Mouse (Mus musculus): ENCODE measurements around the gene Cbx5. TPM values are rescaled to one million over a fixed set of nuclear protein-coding genes. Genes with fewer than 3 reads are reported as not detected.
"Not testable (repeated sequence)": the region's sequence is repeated elsewhere in the genome, so short reads cannot be mapped to it uniquely, and the experiment has no call there.

Gene Cbx5
- polyA plus RNA-seq, 1 experiment: 52.7 TPM

DNA sequence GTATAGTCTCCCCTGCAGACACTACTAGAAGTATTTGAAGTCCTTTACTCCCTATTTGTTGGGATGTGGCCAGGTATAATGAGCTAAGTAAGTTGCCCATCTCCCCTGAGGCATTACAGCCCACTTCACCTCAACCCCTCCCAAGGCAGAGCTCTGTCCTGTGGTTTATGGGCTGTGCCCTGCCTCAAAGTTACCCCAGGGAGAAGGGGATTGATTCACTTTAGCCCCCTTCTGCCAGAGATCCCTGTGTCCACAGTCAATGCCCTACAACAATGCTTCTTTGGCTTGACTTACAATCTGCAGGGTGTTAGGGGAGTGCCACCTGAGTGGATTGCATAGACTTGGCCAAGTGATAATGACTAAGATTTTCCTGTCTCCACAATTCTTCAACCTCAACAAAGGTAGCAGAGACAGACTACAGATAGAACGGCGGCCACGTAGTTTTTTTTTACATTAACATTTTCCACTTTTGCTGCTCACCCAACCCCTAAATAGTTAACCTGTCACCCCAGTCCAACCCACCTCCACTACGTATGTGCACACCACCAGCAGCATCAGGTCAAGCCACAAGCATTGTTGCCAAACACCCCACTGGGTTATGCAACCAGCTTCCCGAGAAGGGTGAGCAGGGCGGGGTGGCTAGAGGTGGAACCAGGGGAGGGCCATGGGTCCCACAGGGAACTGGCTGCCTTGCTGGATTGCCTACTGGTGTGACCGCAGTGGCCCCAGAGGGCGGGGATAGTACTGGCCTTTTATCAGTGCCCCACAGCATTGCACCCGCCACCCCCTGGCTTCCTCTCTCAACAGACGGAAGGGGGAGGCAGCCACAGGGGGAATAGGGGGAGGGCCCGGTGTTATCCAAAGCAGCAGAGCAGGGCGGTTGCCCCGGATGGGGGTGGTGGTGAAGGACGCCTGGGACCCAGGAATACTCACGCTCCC is 18.4 kb upstream of the Cbx5 start, which contains the start of gene Nfe2:
Gene Nfe2, minus strand, starts transcription at position 614 of the 939 bp plus-strand sequence.
- peak; percentile 26 to 28 for DNase-seq
- 21% methylated on average over 15 of the region's 15 CpGs for WGBS
- TF ChIP-seq CTCF (IDR thresholded peaks at IDR 0.05; ENCODE audit: borderline replicate concordance, insufficient read depth, low read depth, low read length) (no peak), POLR2A (IDR thresholded peaks at IDR 0.05; ENCODE audit: borderline replicate concordance, insufficient read depth, low read length) (no peak)
- no peak within 1 kb of the TSS for H3K4me3 ChIP-seq (replicated peaks; ENCODE audit: insufficient read depth, low read depth, low read length)
- H3K27ac ChIP-seq (ENCODE audit: insufficient read depth, low read length): no peak within 1 kb of the TSS
- H3K27me3 ChIP-seq (ENCODE audit: control insufficient read depth, insufficient read depth, low read length): no peaks in the 10 kb centered on the region; the same call in 1 of the 2 replicates
- peaks cover 7% of the 10 kb centered on the region; the same call in 1 of the 2 replicates for H3K4me1 ChIP-seq (ENCODE audit: control insufficient read depth, insufficient read depth, low read length)

DNA sequence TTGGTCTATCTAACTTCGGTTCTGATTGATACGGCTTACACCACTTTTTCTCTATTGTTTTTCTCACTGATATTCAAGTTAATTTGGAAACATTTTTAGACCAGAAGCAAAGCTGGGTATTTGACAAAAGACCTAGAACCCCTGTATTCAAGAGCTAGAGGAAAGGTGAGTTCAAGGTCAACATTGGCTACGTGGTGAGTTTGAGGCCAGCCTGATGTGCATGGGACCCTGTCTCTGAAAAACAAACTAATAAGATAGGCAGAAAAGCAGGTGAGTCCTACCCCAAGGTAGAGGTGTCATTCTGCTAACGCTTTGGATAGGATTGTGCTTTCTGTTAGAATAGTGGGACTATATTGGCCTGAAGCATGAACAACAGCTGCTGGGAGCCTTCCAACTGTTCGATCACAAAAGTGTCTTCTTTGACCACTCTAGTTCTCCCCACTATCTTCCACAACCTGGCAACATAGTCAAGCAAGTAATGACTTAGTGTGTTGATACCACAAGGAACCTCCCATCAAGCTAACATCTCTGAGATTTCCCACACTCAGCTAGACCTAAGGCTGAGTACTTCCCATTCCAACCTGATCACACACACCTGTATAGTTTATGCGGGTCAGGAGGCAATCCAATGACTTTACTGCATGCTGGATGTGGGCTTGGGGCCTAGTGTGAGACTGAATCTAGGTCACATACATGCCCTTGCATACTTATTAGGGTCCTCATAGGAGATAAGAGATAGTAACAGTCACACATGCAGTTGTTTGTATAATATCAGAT is 16.8 kb upstream of the Cbx5 start:
- no peak for DNase-seq
- H3K27ac ChIP-seq (ENCODE audit: insufficient read depth, low read length): no peak overlapping the region
- no peaks in the 10 kb centered on the region; the same call in 1 of the 2 replicates for H3K27me3 ChIP-seq (ENCODE audit: control insufficient read depth, insufficient read depth, low read length)
- WGBS: 96% methylated on average over 6 of the region's 6 CpGs
- no peak for TF ChIP-seq POLR2A (IDR thresholded peaks at IDR 0.05; ENCODE audit: borderline replicate concordance, insufficient read depth, low read length)
- peaks cover 7% of the 10 kb centered on the region; the same call in 1 of the 2 replicates for H3K4me1 ChIP-seq (ENCODE audit: control insufficient read depth, insufficient read depth, low read length)
- H3K4me3 ChIP-seq (replicated peaks; ENCODE audit: insufficient read depth, low read depth, low read length): no peak overlapping the region

DNA sequence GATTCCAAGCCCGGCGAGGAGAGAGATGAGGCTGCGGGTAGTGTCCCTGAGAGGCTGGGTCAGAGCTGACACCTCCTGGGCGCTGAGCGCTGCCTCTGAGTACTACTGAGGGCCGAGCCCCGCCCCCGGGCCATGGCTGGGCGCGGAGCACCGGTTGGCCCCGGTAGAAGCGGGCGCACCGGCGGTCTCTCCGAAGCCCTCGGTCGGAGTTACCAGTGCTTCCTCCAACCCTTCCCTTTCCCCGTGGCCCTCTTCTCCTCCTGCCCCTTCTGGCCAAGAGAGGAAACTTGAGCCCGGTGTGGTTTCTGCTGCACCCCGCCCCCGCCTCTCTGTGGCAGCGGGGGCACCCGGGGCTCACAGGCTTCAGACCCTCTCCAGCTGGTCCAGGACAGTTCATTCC is 15.6 kb upstream of the Cbx5 start:
- H3K4me3 ChIP-seq (replicated peaks; ENCODE audit: insufficient read depth, low read depth, low read length): no peak overlapping the region
- no peak for DNase-seq
- H3K27ac ChIP-seq (ENCODE audit: insufficient read depth, low read length): no peak overlapping the region
- 3% methylated on average over 24 of the region's 25 CpGs for WGBS
- H3K27me3 ChIP-seq (ENCODE audit: control insufficient read depth, insufficient read depth, low read length): no peaks in the 10 kb centered on the region; the same call in 1 of the 2 replicates
- peaks cover 7% of the 10 kb centered on the region; the same call in 1 of the 2 replicates for H3K4me1 ChIP-seq (ENCODE audit: control insufficient read depth, insufficient read depth, low read length)
- TF ChIP-seq POLR2A (IDR thresholded peaks at IDR 0.05; ENCODE audit: borderline replicate concordance, insufficient read depth, low read length) (no peak), CTCF (IDR thresholded peaks at IDR 0.05; ENCODE audit: borderline replicate concordance, insufficient read depth, low read depth, low read length) (no peak)

DNA sequence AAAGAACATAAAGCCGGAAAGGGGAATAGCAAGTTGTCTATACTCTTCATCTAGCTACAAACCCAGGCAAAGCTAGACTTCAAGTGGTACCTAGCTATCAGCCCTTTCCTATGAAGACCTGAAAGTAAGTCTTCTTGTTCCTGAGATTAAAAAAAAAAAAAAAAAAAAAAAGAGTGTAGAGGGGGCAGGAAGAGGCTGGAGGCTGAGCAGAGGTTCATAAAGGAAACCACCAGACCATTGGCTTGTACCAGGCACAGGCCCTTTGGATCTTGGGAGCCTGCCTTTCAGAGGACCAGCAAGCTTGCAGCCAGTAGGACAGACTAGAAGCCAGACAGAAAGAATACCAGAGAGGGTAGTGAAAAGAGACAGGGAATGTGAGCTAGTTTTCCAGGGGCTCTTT is 13.7 kb upstream of the Cbx5 start:
- DNase-seq: no peak
- WGBS: 97% methylated on average over 1 of the region's 1 CpGs
- peaks cover 6% of the 10 kb centered on the region; the same call in 1 of the 2 replicates for H3K4me1 ChIP-seq (ENCODE audit: control insufficient read depth, insufficient read depth, low read length)
- no peak overlapping the region for H3K4me3 ChIP-seq (replicated peaks; ENCODE audit: insufficient read depth, low read depth, low read length)
- H3K27me3 ChIP-seq (ENCODE audit: control insufficient read depth, insufficient read depth, low read length): no peaks in the 10 kb centered on the region; the same call in 1 of the 2 replicates
- H3K27ac ChIP-seq (ENCODE audit: insufficient read depth, low read length): no peak overlapping the region
- TF ChIP-seq POLR2A (IDR thresholded peaks at IDR 0.05; ENCODE audit: borderline replicate concordance, insufficient read depth, low read length) (no peak), CTCF (IDR thresholded peaks at IDR 0.05; ENCODE audit: borderline replicate concordance, insufficient read depth, low read depth, low read length) (no peak)

DNA sequence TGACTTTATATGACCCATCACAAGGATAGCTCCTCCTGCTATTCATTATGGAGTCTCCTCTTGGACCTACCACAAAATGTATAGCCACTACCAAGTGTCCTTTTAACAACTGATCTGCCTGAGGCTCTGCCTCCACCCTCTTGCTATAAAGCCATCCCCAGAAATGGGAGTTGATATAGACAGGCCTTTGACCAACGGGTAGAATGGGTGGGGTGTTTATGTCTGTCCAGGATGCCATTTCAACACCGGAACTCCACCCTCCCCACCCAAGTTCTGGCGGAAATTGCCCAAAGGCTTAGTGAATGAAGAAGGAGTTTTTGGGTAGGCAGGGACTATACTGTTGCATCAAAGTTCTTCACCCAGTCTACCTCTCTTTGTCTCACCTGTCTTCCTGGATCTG is 13.0 kb upstream of the Cbx5 start:
- Histone ChIP-seq H3K4me1 (ENCODE audit: control insufficient read depth, insufficient read depth, low read length) (peaks cover 3% of the 10 kb centered on the region; the same call in 1 of the 2 replicates), H3K4me3 (replicated peaks; ENCODE audit: insufficient read depth, low read depth, low read length) (no peak overlapping the region), H3K27ac (ENCODE audit: insufficient read depth, low read length) (no peak overlapping the region), H3K27me3 (ENCODE audit: control insufficient read depth, insufficient read depth, low read length) (no peaks in the 10 kb centered on the region; the same call in 1 of the 2 replicates)
- no peak for DNase-seq
- 88% methylated on average over 3 of the region's 3 CpGs for WGBS
- no peak for TF ChIP-seq POLR2A (IDR thresholded peaks at IDR 0.05; ENCODE audit: borderline replicate concordance, insufficient read depth, low read length)
- no peak for TF ChIP-seq CTCF (IDR thresholded peaks at IDR 0.05; ENCODE audit: borderline replicate concordance, insufficient read depth, low read depth, low read length)

DNA sequence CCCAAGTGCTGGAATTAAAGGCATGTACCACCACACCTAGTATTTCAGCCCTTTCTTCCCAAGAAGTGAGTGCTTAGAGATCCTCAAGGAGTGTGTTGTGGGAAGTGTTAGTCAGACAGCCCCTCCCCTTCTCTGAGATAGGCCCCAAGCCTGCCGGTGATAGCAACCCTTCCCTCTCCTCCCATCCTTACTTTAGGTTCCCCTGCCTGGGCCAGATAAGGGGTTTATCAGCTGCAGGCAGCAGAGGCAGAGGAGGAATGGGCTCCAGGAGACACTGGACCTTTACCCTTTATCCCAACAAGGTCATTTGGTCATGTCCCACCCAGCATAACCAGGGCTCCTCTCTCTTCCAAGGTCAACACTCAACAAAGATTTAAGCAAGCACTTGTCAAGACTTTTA is 12.0 kb upstream of the Cbx5 start:
- H3K27me3 ChIP-seq (ENCODE audit: control insufficient read depth, insufficient read depth, low read length): no peaks in the 10 kb centered on the region; the same call in 1 of the 2 replicates
- H3K27ac ChIP-seq (ENCODE audit: insufficient read depth, low read length): no peak overlapping the region
- H3K4me1 ChIP-seq (ENCODE audit: control insufficient read depth, insufficient read depth, low read length): peaks cover 3% of the 10 kb centered on the region; the same call in 1 of the 2 replicates
- WGBS: 88% methylated on average over 1 of the region's 1 CpGs
- H3K4me3 ChIP-seq (replicated peaks; ENCODE audit: insufficient read depth, low read depth, low read length): no peak overlapping the region
- no peak for TF ChIP-seq CTCF (IDR thresholded peaks at IDR 0.05; ENCODE audit: borderline replicate concordance, insufficient read depth, low read depth, low read length)
- no peak for TF ChIP-seq POLR2A (IDR thresholded peaks at IDR 0.05; ENCODE audit: borderline replicate concordance, insufficient read depth, low read length)
- DNase-seq: no peak

DNA sequence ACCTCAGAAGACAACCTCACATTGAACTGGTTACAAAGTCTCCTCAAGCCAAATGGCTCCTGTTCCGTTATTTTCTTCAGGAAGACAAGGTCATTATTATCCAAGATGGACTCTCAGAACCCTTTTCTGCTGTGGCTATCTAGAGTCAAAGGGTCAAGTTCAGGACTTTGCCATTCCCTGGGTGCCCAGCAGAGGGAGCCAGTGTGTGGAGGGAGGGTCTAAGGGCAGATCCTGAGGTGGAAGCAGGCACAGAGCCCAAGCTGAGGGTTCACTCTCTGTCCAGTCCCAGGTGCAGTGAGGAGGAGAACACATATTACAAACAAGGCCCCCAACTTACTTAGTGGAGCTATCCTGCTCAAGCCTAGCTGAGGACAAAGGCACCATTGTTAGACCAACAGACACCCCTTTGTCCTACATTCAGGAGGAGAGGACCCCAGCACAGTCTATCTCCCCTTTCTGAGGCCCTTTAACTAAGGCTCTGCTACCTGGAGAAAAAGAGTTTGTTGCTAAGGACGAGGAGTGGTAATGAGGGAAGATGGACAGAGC is 10.7 kb upstream of the Cbx5 start:
- no peaks in the 10 kb centered on the region; the same call in 1 of the 2 replicates for H3K27me3 ChIP-seq (ENCODE audit: control insufficient read depth, insufficient read depth, low read length)
- peak; percentile 31 to 58 for DNase-seq
- no peak overlapping the region for H3K4me3 ChIP-seq (replicated peaks; ENCODE audit: insufficient read depth, low read depth, low read length)
- peaks cover 3% of the 10 kb centered on the region; the same call in 1 of the 2 replicates for H3K4me1 ChIP-seq (ENCODE audit: control insufficient read depth, insufficient read depth, low read length)
- TF ChIP-seq CTCF (IDR thresholded peaks at IDR 0.05; ENCODE audit: borderline replicate concordance, insufficient read depth, low read depth, low read length): peak; percentile 77
- TF ChIP-seq POLR2A (IDR thresholded peaks at IDR 0.05; ENCODE audit: borderline replicate concordance, insufficient read depth, low read length): no peak
- no peak overlapping the region for H3K27ac ChIP-seq (ENCODE audit: insufficient read depth, low read length)
- 42% methylated on average over 2 of the region's 2 CpGs for WGBS

DNA sequence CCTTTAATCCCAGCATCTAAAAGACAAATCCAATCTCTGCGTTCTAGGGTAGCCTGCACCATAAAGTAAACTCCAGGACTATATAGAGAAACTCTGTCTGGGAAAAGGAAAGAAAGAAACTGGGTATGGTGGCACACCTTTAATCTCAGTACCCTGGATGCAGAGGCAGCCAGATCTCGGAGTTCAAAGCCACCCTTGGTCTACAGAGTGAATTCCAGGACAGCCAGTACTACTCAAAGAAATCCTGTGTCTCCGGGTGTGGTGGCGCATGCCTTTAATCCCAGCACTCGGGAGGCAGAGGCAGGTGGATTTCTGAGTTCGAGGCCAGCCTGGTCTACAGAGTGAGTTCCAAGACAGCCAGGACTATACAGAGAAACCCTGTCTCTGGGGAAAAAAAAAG is 9.9 kb upstream of the Cbx5 start:
- H3K27me3 ChIP-seq (ENCODE audit: control insufficient read depth, insufficient read depth, low read length); H3K4me1 ChIP-seq (ENCODE audit: control insufficient read depth, insufficient read depth, low read length); H3K4me3 ChIP-seq (replicated peaks; ENCODE audit: insufficient read depth, low read depth, low read length); DNase-seq; H3K27ac ChIP-seq (ENCODE audit: insufficient read depth, low read length): not testable (repeated sequence)
- WGBS: 90% methylated on average over 6 of the region's 6 CpGs
